Mouse (Mus musculus): ENCODE measurements around the gene Tert.

The Tert gene

GRCm38 (mm10) chr13:73626745-73627549 lies at the start of gene Tert:
Gene Tert (plus strand): TSS chr13:73626911.
- peak; percentile 10 for DNase-seq (ENCODE audit: low spot score)

GRCm38 (mm10) chr13:73577277-73577676 lies 49.4 kb upstream of the Tert start:
- no peak for DNase-seq (ENCODE audit: low spot score)

DNA sequence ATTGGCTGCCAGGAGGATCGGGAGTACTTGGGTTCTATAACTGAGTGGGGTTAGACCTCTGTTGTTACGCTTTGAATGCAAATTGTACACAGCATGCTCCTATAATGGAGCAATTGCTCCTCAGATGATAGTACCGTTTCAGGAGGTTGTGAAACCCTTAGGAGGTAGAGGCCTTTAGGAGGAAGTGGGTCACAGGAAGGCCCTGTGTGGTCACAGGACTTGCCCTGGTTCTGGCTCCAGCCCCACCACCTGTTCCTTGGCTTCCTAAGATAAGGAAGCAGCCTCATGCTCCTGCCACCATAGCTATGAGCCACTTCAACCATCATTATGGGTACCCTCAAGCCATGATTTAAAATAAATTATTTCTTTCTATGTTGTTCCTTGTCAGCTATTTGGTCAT lies 35.2 kb upstream of the Tert start:
- DNase-seq (ENCODE audit: low spot score): no peak

GRCm38 (mm10) chr13:73592546-73592945 lies 34.2 kb upstream of the Tert start:
- DNase-seq (ENCODE audit: low spot score): no peak

DNA sequence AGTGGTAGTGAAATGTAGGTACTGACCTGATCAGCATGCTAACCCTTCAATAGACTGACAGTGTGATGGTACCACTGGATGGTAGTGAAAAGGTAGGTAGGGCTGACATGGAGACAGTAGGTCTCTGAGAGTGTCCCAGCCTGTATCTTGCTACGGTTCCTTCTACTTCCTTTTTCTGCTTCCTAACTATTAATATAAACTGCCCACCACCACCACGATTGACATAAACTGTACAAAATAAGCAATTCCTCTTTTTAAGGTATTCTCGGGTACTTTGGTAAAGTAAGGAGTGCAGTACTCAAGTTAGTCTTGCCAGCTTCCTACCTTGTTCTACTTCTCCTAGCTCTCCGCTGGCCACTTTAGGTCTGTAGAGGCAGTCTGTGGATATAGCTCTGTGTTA lies 30.4 kb upstream of the Tert start:
- DNase-seq (ENCODE audit: low spot score): no peak

- no peak for DNase-seq (ENCODE audit: low spot score)
Observed at GRCm38 (mm10) chr13:73600217-73600616, 26.5 kb upstream of the Tert start.

DNA sequence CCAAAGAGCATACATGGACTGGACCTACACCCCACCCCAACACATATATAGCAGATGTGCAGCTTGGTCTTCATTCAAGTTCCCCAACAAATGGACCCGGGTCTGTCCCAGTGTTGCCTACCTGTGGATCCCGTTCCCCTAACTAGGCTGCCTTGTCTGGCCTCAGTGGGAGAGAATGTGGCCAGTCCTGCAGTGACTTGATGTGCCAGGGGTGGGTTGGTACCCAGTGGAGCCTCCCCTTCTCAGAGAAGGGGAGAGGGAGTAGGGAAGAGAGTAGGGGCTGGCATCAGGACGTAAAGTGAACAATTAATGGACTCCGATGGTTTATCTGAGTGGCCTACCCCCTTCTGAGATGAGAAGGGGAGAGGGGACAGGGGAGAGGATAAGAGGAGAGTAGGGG lies 23.7 kb upstream of the Tert start:
- DNase-seq (ENCODE audit: low spot score): no peak

- peak; percentile 95 for DNase-seq (ENCODE audit: low spot score)
Observed at GRCm38 (mm10) chr13:73603522-73604155, 23.1 kb upstream of the Tert start, which contains the start of gene Clptm1l. Gene Clptm1l (plus strand): TSS chr13:73604006.

DNA sequence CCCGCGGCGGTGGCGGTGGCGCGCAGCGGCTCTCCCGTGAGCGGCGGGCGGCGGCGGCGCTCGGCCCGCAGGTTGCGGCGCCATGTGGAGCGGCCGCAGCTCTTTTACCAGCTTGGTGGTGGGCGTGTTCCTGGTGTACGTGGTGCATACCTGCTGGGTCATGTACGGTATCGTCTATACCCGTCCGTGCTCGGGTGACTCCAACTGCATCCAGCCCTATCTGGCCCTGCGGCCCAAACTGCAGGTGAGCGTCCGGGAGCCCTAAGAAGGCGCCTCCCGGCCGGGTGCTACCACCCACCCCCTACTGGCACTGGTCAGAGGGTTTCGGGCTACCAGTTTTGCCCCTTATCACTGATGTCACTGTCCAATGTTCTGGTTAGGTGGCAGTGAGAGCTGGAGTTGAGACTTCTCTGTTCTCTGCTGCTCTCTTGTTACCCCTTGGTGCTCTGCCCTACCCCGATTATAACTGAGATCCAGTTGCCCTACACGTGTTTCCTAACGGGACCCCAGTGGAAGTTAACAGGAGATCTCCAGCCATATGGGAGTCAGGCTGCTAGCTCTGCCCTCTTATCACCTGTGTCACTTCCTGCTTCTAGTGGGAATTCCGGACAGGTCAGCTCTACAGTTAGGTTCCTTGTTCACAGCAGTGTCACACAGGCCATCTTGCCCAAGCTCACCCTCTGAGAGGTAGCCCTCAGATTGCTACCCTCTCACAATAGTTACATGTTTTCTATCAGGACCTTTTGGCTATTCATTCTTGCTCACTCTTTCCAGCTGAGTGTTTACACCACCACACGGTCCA lies 22.4 kb upstream of the Tert start:
- DNase-seq (ENCODE audit: low spot score): no peak

DNA sequence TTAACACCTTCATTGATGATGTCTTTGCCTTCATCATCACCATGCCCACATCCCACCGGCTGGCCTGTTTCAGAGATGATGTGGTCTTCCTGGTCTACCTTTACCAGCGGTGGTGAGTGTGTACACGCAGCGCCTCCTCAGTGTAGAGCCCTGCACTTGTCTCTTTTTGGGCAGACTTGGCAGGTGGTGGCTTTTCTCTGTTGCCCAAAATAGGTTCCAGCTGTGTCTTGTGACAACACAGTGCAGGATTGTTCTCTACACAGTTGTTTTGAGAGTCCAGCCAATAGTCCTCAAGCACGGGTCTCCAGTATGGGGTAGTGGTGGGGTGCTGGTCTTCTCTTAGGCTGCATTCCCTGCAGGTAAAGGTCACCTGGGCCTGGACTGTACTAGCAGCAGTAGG lies 8.3 kb upstream of the Tert start:
- no peak for DNase-seq (ENCODE audit: low spot score)

DNA sequence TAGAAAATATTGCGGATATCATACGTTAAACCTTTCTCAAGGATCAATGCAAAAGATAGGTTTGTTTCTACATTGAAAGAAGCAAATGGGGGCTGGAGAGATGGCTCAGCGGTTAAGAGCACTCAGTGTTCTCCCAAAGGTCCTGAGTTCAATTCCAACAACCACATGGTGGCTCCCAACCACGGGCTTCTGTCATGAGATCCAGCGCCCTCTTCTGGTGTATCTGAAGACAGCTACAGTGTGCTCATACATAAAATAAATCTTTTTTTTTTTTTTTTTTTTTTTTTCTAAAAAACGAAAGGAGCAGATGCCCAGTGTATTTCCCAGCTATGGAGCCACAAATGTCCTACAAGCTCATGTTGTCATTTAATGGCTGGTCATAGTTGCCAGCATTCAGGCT lies 6.1 kb upstream of the Tert start:
- no peak for DNase-seq (ENCODE audit: low spot score)

DNA sequence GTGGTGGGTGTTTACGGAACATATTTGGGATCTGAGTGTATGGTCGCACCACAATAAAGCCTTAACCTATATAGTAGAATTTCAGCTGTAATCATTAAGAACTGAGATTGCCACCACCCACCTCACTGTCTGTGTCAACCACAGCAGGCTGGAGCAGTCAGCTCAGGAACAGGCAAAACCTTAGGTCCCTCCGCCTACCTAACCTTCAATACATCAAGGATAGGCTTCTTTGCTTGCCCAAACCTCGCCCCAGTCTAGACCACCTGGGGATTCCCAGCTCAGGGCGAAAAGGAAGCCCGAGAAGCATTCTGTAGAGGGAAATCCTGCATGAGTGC lies 334 bp upstream of the Tert start:
- DNase-seq (ENCODE audit: low spot score): no peak

DNA sequence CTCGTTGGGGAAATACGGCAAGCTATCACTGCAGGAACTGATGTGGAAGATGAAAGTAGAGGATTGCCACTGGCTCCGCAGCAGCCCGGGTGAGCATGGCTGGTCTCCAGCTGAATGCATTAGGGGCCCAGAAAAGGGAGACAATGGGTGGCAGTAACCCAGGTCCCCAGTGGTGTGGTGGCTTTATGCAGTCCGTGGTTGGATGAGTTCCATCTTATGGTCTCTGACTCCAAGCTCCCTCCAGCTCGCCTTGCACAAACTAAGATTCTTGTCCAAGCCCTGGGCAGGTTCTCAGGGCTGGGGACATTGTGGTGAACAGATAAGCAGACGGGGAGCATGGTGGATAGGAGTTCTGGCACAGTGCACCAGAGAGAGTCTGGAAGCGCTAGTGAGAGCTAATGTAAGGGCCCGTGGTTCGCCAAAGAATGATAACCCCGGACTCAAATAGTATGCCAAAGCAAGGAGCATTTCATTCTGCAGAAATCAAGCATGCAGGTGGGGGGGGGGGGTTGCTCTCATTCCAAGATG lies 1.9 kb downstream of the Tert start:
- DNase-seq (ENCODE audit: low spot score): no peak

DNA sequence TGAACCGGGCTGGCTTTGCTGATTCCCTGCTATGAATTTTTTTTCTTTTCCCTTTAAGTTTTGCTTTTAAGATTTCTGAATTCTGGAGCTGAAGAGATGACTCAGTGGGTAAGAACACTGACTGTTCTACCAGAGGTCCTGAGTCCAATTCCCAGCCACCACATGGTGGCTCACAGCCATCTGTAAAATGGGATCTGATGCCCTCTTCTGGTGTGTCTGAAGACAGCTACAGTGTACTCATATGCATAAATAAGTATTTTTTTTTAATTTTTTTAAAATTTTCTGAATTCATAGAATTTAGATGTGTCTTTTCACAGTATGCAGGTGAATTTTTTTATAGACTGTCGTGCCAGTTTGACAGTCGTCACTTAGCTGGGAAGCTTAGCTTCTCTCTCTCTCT lies 5.1 kb downstream of the Tert start:
- DNase-seq (ENCODE audit: low spot score): no peak

- no peak for DNase-seq (ENCODE audit: low spot score)
Observed at GRCm38 (mm10) chr13:73637826-73638225, 11.1 kb downstream of the Tert start.

GRCm38 (mm10) chr13:73641296-73641695 lies 14.6 kb downstream of the Tert start:
- DNase-seq (ENCODE audit: low spot score): no peak

GRCm38 (mm10) chr13:73646397-73647087 lies 19.8 kb downstream of the Tert start:
- DNase-seq (ENCODE audit: low spot score): no peak

- DNase-seq (ENCODE audit: low spot score): no peak
Observed at GRCm38 (mm10) chr13:73653266-73653665, 26.6 kb downstream of the Tert start.

DNA sequence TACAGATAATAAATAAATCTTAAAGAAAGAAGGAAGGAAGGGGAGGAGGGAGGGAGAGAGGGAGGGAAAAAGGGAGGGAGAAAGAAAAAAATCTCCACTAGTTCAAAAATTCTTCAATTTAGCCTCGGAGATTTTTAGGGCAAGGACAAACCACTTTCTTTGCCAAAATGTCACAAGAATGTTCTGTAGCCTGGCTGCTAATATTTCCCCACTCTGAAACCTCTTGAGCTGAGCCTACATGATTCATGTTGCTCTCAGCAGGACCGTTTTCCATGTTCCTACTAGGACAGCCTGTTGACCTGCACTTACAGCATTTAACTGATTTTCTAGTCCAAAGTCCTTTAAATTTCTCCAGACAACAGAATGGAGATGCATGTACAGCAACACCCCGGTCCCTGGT lies 28.3 kb downstream of the Tert start:
- DNase-seq (ENCODE audit: low spot score): no peak

DNA sequence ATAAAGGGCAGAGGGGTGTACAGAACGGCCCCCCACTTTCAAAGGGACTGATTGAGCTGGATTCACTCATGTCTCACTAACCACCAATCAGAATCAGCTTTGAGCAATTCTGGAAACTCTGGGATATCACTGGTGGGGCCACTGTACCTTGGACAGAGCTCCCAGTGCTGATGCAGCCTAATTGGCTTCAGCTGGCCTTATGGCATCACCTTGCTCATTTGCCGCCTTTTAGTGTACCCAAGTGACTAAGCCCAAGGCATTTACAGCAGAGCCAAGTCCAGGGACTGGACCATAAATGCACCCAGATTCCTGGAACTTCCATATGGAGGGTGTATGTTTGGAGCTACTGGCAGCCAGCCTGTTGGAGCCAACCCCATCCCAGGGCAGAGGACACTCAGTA lies 32.2 kb downstream of the Tert start:
- no peak for DNase-seq (ENCODE audit: low spot score)

DNA sequence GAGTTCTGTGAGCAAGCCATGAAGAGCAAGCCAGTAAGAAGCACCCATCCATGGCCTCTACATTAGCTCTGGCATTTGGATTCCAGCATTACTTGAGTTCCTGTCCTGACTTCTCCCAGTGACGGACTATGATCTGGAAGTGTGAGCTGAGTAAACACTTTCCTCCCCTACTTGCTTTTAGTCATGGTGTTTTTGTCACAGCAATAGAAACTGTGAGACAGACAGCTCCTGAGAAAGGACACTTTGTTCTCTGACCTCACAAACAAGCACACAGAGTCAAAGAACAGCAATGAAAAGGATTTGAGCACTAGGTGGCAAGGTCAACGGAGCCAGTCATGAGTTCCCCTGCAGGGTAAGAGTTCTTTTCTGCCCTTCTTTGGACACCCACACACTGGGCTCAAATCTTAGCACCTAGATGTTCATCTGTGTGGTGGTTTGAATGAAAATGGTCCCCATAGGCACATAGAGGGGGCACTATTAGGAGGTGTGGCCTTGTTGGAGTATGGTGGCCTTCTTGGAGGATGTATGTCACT lies 33.5 kb downstream of the Tert start:
- no peak for DNase-seq (ENCODE audit: low spot score)

DNA sequence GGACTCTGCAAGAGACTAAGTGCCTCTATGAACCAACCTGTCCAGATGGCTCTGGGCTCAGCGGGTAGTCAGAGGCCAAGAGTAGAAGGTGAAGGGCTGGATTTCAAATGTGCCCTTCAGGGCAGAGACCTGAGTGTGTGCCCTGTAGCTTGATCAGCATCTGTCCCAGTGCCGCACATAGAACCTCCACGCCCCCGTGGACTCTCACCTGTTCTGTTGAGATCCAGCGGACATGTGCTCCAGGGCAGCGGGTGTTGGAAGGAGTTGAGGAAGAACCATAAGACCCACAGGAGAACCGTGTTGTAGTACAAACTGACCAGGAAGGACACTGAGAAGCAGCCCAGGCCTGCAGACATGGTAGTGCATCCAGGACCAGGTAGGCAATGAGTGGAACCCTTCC lies 48.5 kb downstream of the Tert start:
- no peak for DNase-seq (ENCODE audit: low spot score)

Measured in ovary, postnatal 10 days (tissue).